Mouse (Mus musculus) B cell, adult 2 months (primary cell): Measurements from ENCODE around the gene Tmem151b.

Experiments used
- DNase-seq, 2 experiments: peaks; one replicate each; pipeline ENCODE4 v3.0.0; 2022

Tmem151b gene

GRCm38 (mm10) chr17:45563655-45564530 lies 14.4 kb upstream of the Tmem151b start, which contains the start of gene Slc35b2:
Slc35b2 (plus strand) TSS chr17:45563874.
- DNase-seq: peak; percentile 88 to 90

GRCm38 (mm10) chr17:45563216-45563615 lies 13.7 kb upstream of the Tmem151b start:
- DNase-seq: peak; percentile 48 to 53

GRCm38 (mm10) chr17:45559732-45560525 lies 10.5 kb upstream of the Tmem151b start:
- peak in 1 of 2 experiments; percentile 42 for DNase-seq

GRCm38 (mm10) chr17:45557998-45558862 lies 8.8 kb upstream of the Tmem151b start:
- peak; percentile 67 to 69 for DNase-seq

- peak in 1 of 2 experiments; percentile 51 for DNase-seq
These were observed 7.9 kb upstream of the Tmem151b start for GRCm38 (mm10) chr17:45557246-45557824.

- peak; percentile 66 to 69 for DNase-seq
These were observed 7.2 kb upstream of the Tmem151b start for GRCm38 (mm10) chr17:45556514-45557245.

GRCm38 (mm10) chr17:45556107-45556489 lies 6.6 kb upstream of the Tmem151b start:
- peak in 1 of 2 experiments; percentile 62 for DNase-seq

- DNase-seq: peak; percentile 100
These were observed 6.1 kb upstream of the Tmem151b start, which contains the start of gene Nfkbie for GRCm38 (mm10) chr17:45555452-45556106. Nfkbie (plus strand) TSS chr17:45555703.

- DNase-seq: peak in 1 of 2 experiments; percentile 37
These were observed 4.9 kb upstream of the Tmem151b start for GRCm38 (mm10) chr17:45554420-45554819.

- DNase-seq: no peak
These were observed 3.6 kb upstream of the Tmem151b start for GRCm38 (mm10) chr17:45553065-45553464.

GRCm38 (mm10) chr17:45551816-45552451 lies 2.5 kb upstream of the Tmem151b start:
- DNase-seq: peak; percentile 85 to 87

- DNase-seq: no peak
These were observed 1.8 kb upstream of the Tmem151b start for GRCm38 (mm10) chr17:45551249-45551796.

GRCm38 (mm10) chr17:45550253-45550652 lies 776 bp upstream of the Tmem151b start:
- DNase-seq: no peak

- DNase-seq: peak in 1 of 2 experiments; percentile 49
These were observed 650 bp downstream of the Tmem151b start for GRCm38 (mm10) chr17:45548541-45549512.

- DNase-seq: no peak
These were observed 1.9 kb downstream of the Tmem151b start for GRCm38 (mm10) chr17:45547461-45548190.

GRCm38 (mm10) chr17:45546941-45547340 lies 2.5 kb downstream of the Tmem151b start:
- DNase-seq: no peak

GRCm38 (mm10) chr17:45545278-45545961 lies 4.1 kb downstream of the Tmem151b start:
- no peak for DNase-seq
